In the genomic region with DNA sequence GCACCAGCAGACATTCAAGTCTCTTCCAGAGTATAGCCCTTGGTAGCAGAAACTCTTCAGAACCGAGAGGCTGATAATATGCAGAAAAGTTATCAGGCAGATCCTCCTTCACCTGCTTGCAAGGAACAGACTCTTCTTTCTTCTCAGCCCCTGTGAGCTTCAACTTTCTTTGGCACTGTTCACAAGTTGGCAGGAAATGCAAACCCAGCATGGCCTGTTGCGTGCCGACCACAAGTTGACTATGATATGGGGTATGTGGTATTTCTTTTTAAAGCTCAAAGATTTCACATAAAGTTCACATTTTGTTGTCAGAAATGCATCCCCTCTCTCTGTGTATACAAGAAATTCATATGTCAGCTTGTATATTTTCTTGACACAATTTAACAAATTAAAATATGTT, we compare ENCODE assay signal across 23 mouse cellular contexts. TPM values are rescaled to one million over a fixed set of nuclear protein-coding genes. Genes with fewer than 3 reads are reported as not detected.
DNase-seq lines count a peak whose midpoint lies in the region; ATAC-seq lines count a peak whose summit lies in the region.
"Had no signal": no experiment of that assay in that cellular context is flagged by ENCODE, and none has a peak within 500 bp of the region (broad histone marks: within the 10 kb centered on the region; RNA-seq: fewer than 3 reads in every experiment).

No protein-coding gene starts in this region.

- ATAC-seq in hematopoietic stem cell, adult 5-6 weeks (replicated peaks in 1 of 2; ENCODE audit: insufficient read depth in 1 of 2, low FRiP score in 2 of 2, low TSS enrichment in 1 of 2, low read depth in 1 of 2, poor library complexity in 2 of 2, severe bottlenecking in 2 of 2): peak; percentile 74 to 94; a peak in 3 of 4 replicates
- ATAC-seq: CD4-positive, CD25-positive, alpha-beta regulatory T cell, adult 4 months; forebrain, embryonic 13.5 days; forebrain, embryonic 16.5 days; hindbrain, embryonic 16.5 days had no signal

- intact Hi-C loops in gastrocnemius, postnatal 36 days (cut with DNase I): no loop called here

- peak; percentile 30 for DNase-seq in thymus, postnatal 0 days (ENCODE audit: low spot score)
- DNase-seq in thymus, postnatal 36 days: no peak
- DNase-seq in B cell, adult 2 months: peak; percentile 21 to 24
- DNase-seq in naive thymus-derived CD4-positive, alpha-beta T cell, adult 2 months (ENCODE audit: low read depth): peak; percentile 6
- DNase-seq in cerebellum, adult 18-20 months: no peak
- DNase-seq in gastrocnemius, postnatal 36 days: no peak
- DNase-seq: adrenal gland, adult 2 months; adrenal gland, postnatal 14 days; cerebellum, adult 11 months; cerebellum, adult 8-10 months; cerebellum, postnatal 10 days; cerebellum, postnatal 36 days; gastrocnemius, postnatal 10 days; heart, adult 11 months had no signal

RNA-seq across cellular contexts. Expression of gene Tacstd2, which starts 30.7 kb away (rescaled TPM):
- 5.8 and 7.1 TPM in 2 replicates for polyA plus RNA-seq in thymus, postnatal 0 days (2015; fragmentation: Nextera tagmentation; extraction: Ambion mirVana)
- 16.6 and 17.1 TPM in 2 replicates for total RNA-seq in hematopoietic stem cell, adult 5-6 weeks (2017)
- total RNA-seq in gastrocnemius, postnatal 36 days (2021): not detected
- total RNA-seq: adrenal gland, adult 2 months; adrenal gland, postnatal 14 days; gastrocnemius, adult 18-20 months; gastrocnemius, postnatal 10 days; heart, postnatal 25 days; MEL had no signal
- polyA plus RNA-seq: adrenal gland, adult 2 months; C2C12; CD4-positive, CD25-positive, alpha-beta regulatory T cell, adult 4 months had no signal

Comparison
In these comparisons a context has a peak if more than half of its experiments do, and no peak if none do; other contexts are left out.
1. DNase-seq: peak in thymus, postnatal 0 days (single experiment), B cell, adult 2 months (2 of 2) and naive thymus-derived CD4-positive, alpha-beta T cell, adult 2 months (single experiment); none in thymus, postnatal 36 days (0 of 2), cerebellum, adult 18-20 months (0 of 2) and gastrocnemius, postnatal 36 days (0 of 2).
2. RNA of gene Tacstd2, which starts 30.7 kb away (total RNA-seq): 16.6 to 17.1 TPM in hematopoietic stem cell, adult 5-6 weeks; not detected in gastrocnemius, postnatal 36 days; every median in the first group is over 10 times any median in the second.